Mouse (Mus musculus): Measurements from ENCODE around the gene Upf1.

- TF ChIP-seq POLR2A (IDR thresholded peaks at IDR 0.05; ENCODE audit: insufficient read depth, low read depth, low read length): no peak
- TF ChIP-seq EP300 (IDR thresholded peaks at IDR 0.05; ENCODE audit: insufficient read depth, low read depth, low read length): no peak
- TF ChIP-seq CTCF (IDR thresholded peaks at IDR 0.05): no peak
These were observed 20.6 kb upstream of the Upf1 start, which contains the start of gene Comp for GRCm38 (mm10) chr8:70373397-70374317.

Data from heart, adult 2 months (tissue).